Comparison of ENCODE assay signal across 8 mouse cellular contexts in the genomic region with DNA sequence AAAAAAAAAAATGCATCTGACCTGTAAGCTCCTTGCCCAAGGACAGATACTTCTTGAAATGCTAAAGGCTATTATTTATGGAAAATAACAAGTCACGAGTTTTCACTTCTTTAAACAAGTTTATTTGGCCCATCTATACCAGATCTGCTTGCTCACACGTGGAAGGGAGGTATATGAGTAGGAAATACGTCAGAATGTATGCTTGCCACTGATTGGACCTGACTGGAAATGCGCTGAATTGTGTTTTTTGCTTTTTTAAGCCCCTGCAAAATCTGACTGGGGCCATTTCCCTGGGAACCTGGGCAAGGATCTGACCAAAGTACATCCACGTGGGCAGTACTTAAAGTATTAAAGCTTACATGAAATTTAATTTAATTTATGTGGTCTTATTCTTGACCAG. TPM values are rescaled to one million over a fixed set of nuclear protein-coding genes. Genes with fewer than 3 reads are reported as not detected.
DNase-seq lines count a peak whose midpoint lies in the region; ATAC-seq lines count a peak whose summit lies in the region.

No protein-coding gene starts in this region.

- H3K9ac ChIP-seq in liver, embryonic 11.5 days (ENCODE audit: low read depth, low read length): peak overlapping the region; percentile 66
- H3K9ac ChIP-seq in embryonic facial prominence, embryonic 15.5 days: no peak overlapping the region
- peak overlapping the region; percentile 67; the same call in 1 of the 2 replicates for H3K9ac ChIP-seq in intestine, embryonic 16.5 days (ENCODE audit: low read depth, low read length)
- peak overlapping the region; percentile 66; the same call in 1 of the 2 replicates for H3K9ac ChIP-seq in neural tube, embryonic 13.5 days

- no peak for DNase-seq in liver, embryonic 11.5 days (ENCODE audit: low spot score)
- no peak for DNase-seq in liver
- no peak for DNase-seq in cerebellum, adult 9-10 months
- no peak for DNase-seq in thymus, postnatal 25 days

- no peak for ATAC-seq in liver, embryonic 11.5 days (replicated peaks; ENCODE audit: low FRiP score)
- no peak for ATAC-seq in embryonic facial prominence, embryonic 15.5 days (ENCODE audit: insufficient number of reproducible peaks, low FRiP score, low TSS enrichment, low read depth)
- no peak for ATAC-seq in intestine, embryonic 16.5 days
- ATAC-seq in neural tube, embryonic 13.5 days (ENCODE audit: low read depth): no peak
- ATAC-seq in megakaryocyte progenitor cell, adult 5-6 weeks (replicated peaks; ENCODE audit: poor library complexity): no peak

- peak overlapping the region; percentile 79 for H3K27ac ChIP-seq in liver, embryonic 11.5 days (ENCODE audit: low read depth, low read length)
- H3K27ac ChIP-seq in embryonic facial prominence, embryonic 15.5 days (replicated peaks): no peak overlapping the region; the same call in 1 of the 2 replicates
- H3K27ac ChIP-seq in intestine, embryonic 16.5 days (ENCODE audit: low read length): peak overlapping the region; percentile 74; the same call in 1 of the 2 replicates
- no peak overlapping the region for H3K27ac ChIP-seq in neural tube, embryonic 13.5 days (replicated peaks)

- H3K4me3 ChIP-seq in liver, embryonic 11.5 days (ENCODE audit: low read depth, low read length): peak overlapping the region; percentile 85; the same call in 1 of the 2 replicates
- peak overlapping the region; percentile 83 for H3K4me3 ChIP-seq in embryonic facial prominence, embryonic 15.5 days (replicated peaks)
- H3K4me3 ChIP-seq in intestine, embryonic 16.5 days (ENCODE audit: low read length): peak overlapping the region; percentile 69; the same call in 1 of the 2 replicates
- H3K4me3 ChIP-seq in neural tube, embryonic 13.5 days: peak overlapping the region; percentile 73; the same call in 1 of the 2 replicates

- peaks cover 12% of the 10 kb centered on the region for H3K4me1 ChIP-seq in liver, embryonic 11.5 days (replicated peaks; ENCODE audit: control insufficient read depth, insufficient read depth, low read length)
- peaks cover 9% of the 10 kb centered on the region for H3K4me1 ChIP-seq in embryonic facial prominence, embryonic 15.5 days
- H3K4me1 ChIP-seq in intestine, embryonic 16.5 days (ENCODE audit: control insufficient read depth, insufficient read depth, low read length): peaks cover 8% of the 10 kb centered on the region
- peaks cover 15% of the 10 kb centered on the region for H3K4me1 ChIP-seq in neural tube, embryonic 13.5 days (replicated peaks)

- WGBS in liver, embryonic 11.5 days: 51% methylated on average over 5 of the region's 5 CpGs
- WGBS in embryonic facial prominence, embryonic 15.5 days: 48% methylated on average over 5 of the region's 5 CpGs
- 54% methylated on average over 5 of the region's 5 CpGs for WGBS in intestine, embryonic 16.5 days
- WGBS in neural tube, embryonic 13.5 days: 57% methylated on average over 5 of the region's 5 CpGs

- H3K9me3 ChIP-seq in liver, embryonic 11.5 days (ENCODE audit: control insufficient read depth, low read length): no peaks in the 10 kb centered on the region
- no peaks in the 10 kb centered on the region for H3K9me3 ChIP-seq in embryonic facial prominence, embryonic 15.5 days (replicated peaks)
- H3K9me3 ChIP-seq in intestine, embryonic 16.5 days (ENCODE audit: control insufficient read depth, low read length): no peaks in the 10 kb centered on the region
- no peaks in the 10 kb centered on the region for H3K9me3 ChIP-seq in neural tube, embryonic 13.5 days

- no peaks in the 10 kb centered on the region for H3K27me3 ChIP-seq in liver, embryonic 11.5 days (replicated peaks; ENCODE audit: control insufficient read depth, insufficient read depth, low read length)
- H3K27me3 ChIP-seq in embryonic facial prominence, embryonic 15.5 days: no peaks in the 10 kb centered on the region
- no peaks in the 10 kb centered on the region for H3K27me3 ChIP-seq in intestine, embryonic 16.5 days (replicated peaks; ENCODE audit: control insufficient read depth, insufficient read depth, low read length)
- no peaks in the 10 kb centered on the region for H3K27me3 ChIP-seq in neural tube, embryonic 13.5 days

- H3K36me3 ChIP-seq in liver, embryonic 11.5 days (ENCODE audit: control insufficient read depth, insufficient read depth, low read length): no peaks in the 10 kb centered on the region
- 0 out of 2 replicates have a peak, but pooled peaks cover 3% of the 10 kb centered on the region for H3K36me3 ChIP-seq in embryonic facial prominence, embryonic 15.5 days
- H3K36me3 ChIP-seq in intestine, embryonic 16.5 days (ENCODE audit: control insufficient read depth, insufficient read depth, low read length): no peaks in the 10 kb centered on the region
- H3K36me3 ChIP-seq in neural tube, embryonic 13.5 days: no peaks in the 10 kb centered on the region

- H3K4me2 ChIP-seq in liver, embryonic 11.5 days: peak overlapping the region; percentile 91
- H3K4me2 ChIP-seq in embryonic facial prominence, embryonic 15.5 days (replicated peaks): peak overlapping the region; percentile 81
- H3K4me2 ChIP-seq in intestine, embryonic 16.5 days (ENCODE audit: low read depth, low read length): peak overlapping the region; percentile 87
- H3K4me2 ChIP-seq in neural tube, embryonic 13.5 days: peak overlapping the region; percentile 83

RNA-seq across cellular contexts. Expression of a gene that starts 0.8 kb away (rescaled TPM):
- 8.6 and 10.5 TPM in 2 replicates for polyA plus RNA-seq in liver, embryonic 11.5 days (2014; fragmentation: Nextera tagmentation; extraction: Ambion mirVana)
- polyA plus RNA-seq in embryonic facial prominence, embryonic 15.5 days (2015; fragmentation: Nextera tagmentation; extraction: Ambion mirVana): 9.3 and 9.8 TPM in 2 replicates
- 3.8 and 5.3 TPM in 2 replicates for polyA plus RNA-seq in intestine, embryonic 16.5 days (2015; fragmentation: Nextera tagmentation; extraction: Ambion mirVana)
- 11.8 and 12.2 TPM in 2 replicates for polyA plus RNA-seq in neural tube, embryonic 13.5 days (2015; fragmentation: Nextera tagmentation; extraction: Ambion mirVana)
- total RNA-seq in megakaryocyte progenitor cell, adult 5-6 weeks (2015): 6.6 and 7.7 TPM in 2 replicates
- 12.5 and 16.4 TPM in 2 replicates for total RNA-seq in megakaryocyte progenitor cell, adult 5-6 weeks (2017)

RNA-seq across cellular contexts. Expression of a gene that starts 14.3 kb away (rescaled TPM):
- 4.7 and 7.8 TPM in 2 replicates for polyA plus RNA-seq in liver, embryonic 11.5 days (2014; fragmentation: Nextera tagmentation; extraction: Ambion mirVana)
- polyA plus RNA-seq in embryonic facial prominence, embryonic 15.5 days (2015; fragmentation: Nextera tagmentation; extraction: Ambion mirVana): 1.7 and 2.1 TPM in 2 replicates
- 1.6 and 1.8 TPM in 2 replicates for polyA plus RNA-seq in intestine, embryonic 16.5 days (2015; fragmentation: Nextera tagmentation; extraction: Ambion mirVana)
- polyA plus RNA-seq in neural tube, embryonic 13.5 days (2015; fragmentation: Nextera tagmentation; extraction: Ambion mirVana): 5.1 and 6.1 TPM in 2 replicates
- 0.20 TPM in 1 of 2 replicates, not detected in the other for total RNA-seq in megakaryocyte progenitor cell, adult 5-6 weeks (2015)
- not detected in 2 replicates for total RNA-seq in megakaryocyte progenitor cell, adult 5-6 weeks (2017)

RNA-seq across cellular contexts. Expression of a gene that starts 31.4 kb away (rescaled TPM):
- polyA plus RNA-seq in liver, embryonic 11.5 days (2014; fragmentation: Nextera tagmentation; extraction: Ambion mirVana): 35.9 and 37.7 TPM in 2 replicates
- 42.9 and 46.7 TPM in 2 replicates for polyA plus RNA-seq in embryonic facial prominence, embryonic 15.5 days (2015; fragmentation: Nextera tagmentation; extraction: Ambion mirVana)
- 35.3 and 36.7 TPM in 2 replicates for polyA plus RNA-seq in intestine, embryonic 16.5 days (2015; fragmentation: Nextera tagmentation; extraction: Ambion mirVana)
- 56.3 and 58.4 TPM in 2 replicates for polyA plus RNA-seq in neural tube, embryonic 13.5 days (2015; fragmentation: Nextera tagmentation; extraction: Ambion mirVana)
- 32.7 and 36.7 TPM in 2 replicates for total RNA-seq in megakaryocyte progenitor cell, adult 5-6 weeks (2015)
- 38.8 and 54.1 TPM in 2 replicates for total RNA-seq in megakaryocyte progenitor cell, adult 5-6 weeks (2017)

RNA-seq across cellular contexts. Expression of a gene that starts 32.3 kb away (rescaled TPM):
- polyA plus RNA-seq in liver, embryonic 11.5 days (2014; fragmentation: Nextera tagmentation; extraction: Ambion mirVana): 0.94 and 1.2 TPM in 2 replicates
- polyA plus RNA-seq in embryonic facial prominence, embryonic 15.5 days (2015; fragmentation: Nextera tagmentation; extraction: Ambion mirVana): 25.9 and 29.3 TPM in 2 replicates
- polyA plus RNA-seq in intestine, embryonic 16.5 days (2015; fragmentation: Nextera tagmentation; extraction: Ambion mirVana): 5.0 and 5.1 TPM in 2 replicates
- polyA plus RNA-seq in neural tube, embryonic 13.5 days (2015; fragmentation: Nextera tagmentation; extraction: Ambion mirVana): 10.1 and 11.1 TPM in 2 replicates
- 0.57 TPM in 1 of 2 replicates, not detected in the other for total RNA-seq in megakaryocyte progenitor cell, adult 5-6 weeks (2015)
- 0.37 TPM in 1 of 2 replicates, not detected in the other for total RNA-seq in megakaryocyte progenitor cell, adult 5-6 weeks (2017)

Comparison
In these comparisons a context has a peak if more than half of its experiments do, and no peak if none do; other contexts are left out.
1. H3K27ac ChIP-seq: peak in liver, embryonic 11.5 days (single experiment) and intestine, embryonic 16.5 days (single experiment); none in embryonic facial prominence, embryonic 15.5 days (single experiment) and neural tube, embryonic 13.5 days (single experiment).
2. Peak in every context shown above with its lines, with median percentiles within 50 percentile points of each other: H3K4me2 ChIP-seq and H3K4me3 ChIP-seq.